Mouse (Mus musculus): ENCODE measurements around the gene Obox5.
"Not testable (repeated sequence)": the region's sequence is repeated elsewhere in the genome, so short reads cannot be mapped to it uniquely, and the experiment has no call there.

The Obox5 gene

DNA sequence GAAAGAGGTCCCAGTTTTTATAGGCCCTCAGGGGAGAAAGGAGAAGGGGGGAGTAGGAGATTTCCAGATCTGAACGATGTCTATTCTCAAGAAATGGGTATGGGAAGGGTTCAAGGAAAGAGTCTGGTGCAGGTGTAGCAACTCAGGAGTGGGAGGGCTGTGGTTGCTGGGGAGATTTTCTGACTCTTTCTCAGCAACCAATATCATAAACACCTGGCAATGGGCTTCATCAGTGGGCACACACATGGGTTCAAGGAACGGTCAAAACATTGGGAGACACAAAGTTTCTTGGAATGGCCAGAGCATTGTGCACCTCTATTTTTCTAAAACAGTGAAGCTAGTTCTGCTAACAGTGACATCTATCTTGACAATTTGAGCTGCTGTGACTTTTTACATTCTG is at the start of gene Obox5:
TSS of gene Obox5 (plus strand) at position 301 of the 400 bp plus-strand sequence.
- in situ Hi-C loops (cut with MboI; ENCODE audit: low pct_unique_long_range_greater_than_20kb in 1 of 2, low sequenced_read_pairs in 2 of 2, unreplicated experiment in 1 of 2), result not testable (repeated sequence)

DNA sequence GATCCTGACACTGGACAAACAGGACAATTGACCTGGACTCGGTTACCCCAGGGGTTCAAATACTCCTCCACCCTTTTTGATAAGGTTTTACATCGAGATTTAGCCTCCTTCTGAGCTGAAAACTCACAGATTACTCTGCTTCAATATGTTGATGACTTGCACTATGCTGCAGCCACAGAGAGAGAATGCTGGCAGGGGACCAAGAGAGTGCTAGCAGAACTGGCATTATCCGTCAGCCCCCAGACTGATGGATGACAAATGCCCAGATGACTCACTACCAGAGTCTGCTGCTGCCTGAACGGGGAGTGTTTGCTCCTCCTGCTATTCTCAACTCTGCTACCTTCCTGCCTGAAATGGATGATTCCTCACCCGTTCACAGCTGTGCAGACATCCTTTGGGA is 635 bp upstream of the Obox5 start:
- in situ Hi-C loops (cut with MboI; ENCODE audit: low pct_unique_long_range_greater_than_20kb in 1 of 2, low sequenced_read_pairs in 2 of 2, unreplicated experiment in 1 of 2), result not testable (repeated sequence)

All from mouse embryonic stem cell (cell line).